Mouse (Mus musculus): ENCODE measurements around the gene Fastkd5.

DNA sequence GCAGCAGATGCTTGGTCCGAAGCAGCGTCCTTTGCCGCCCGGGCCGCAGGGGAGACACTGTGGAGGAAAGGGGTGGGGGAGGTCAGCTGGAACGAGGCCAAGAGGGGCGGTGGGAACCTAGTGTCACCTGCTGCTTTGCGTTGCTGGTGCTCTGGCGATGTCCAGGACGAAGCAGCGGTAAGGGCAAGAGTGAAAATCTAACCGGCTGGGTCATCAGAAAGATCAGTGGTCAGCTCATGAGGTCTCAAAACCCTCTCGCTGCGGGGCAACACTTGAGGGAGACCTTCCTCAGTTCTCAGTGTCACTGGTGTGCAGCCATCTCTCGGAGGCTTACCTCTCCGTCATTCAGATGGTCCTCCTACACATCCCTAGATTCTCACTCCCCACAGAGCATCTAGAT lies 48.6 kb downstream of the Fastkd5 start:
- no peak for TF ChIP-seq CTCF (IDR thresholded peaks at IDR 0.05; ENCODE audit: low read depth)
- no peak for TF ChIP-seq EP300 (IDR thresholded peaks at IDR 0.05; ENCODE audit: low read depth)
